Mouse (Mus musculus): Measurements from ENCODE around the gene Dop1b. TPM values are rescaled to one million over a fixed set of nuclear protein-coding genes. Genes with fewer than 3 reads are reported as not detected.
"Not testable (repeated sequence)": the region's sequence is repeated elsewhere in the genome, so short reads cannot be mapped to it uniquely, and the experiment has no call there.

The Dop1b gene
- total RNA-seq, 2 experiments from 2014 or later, result 27.6 to 34.0 TPM

- no peak for DNase-seq (ENCODE audit: low spot score in 2 of 2)
Observed at GRCm38 (mm10) chr16:93792981-93793630, 81.4 kb downstream of the Dop1b start.

DNA sequence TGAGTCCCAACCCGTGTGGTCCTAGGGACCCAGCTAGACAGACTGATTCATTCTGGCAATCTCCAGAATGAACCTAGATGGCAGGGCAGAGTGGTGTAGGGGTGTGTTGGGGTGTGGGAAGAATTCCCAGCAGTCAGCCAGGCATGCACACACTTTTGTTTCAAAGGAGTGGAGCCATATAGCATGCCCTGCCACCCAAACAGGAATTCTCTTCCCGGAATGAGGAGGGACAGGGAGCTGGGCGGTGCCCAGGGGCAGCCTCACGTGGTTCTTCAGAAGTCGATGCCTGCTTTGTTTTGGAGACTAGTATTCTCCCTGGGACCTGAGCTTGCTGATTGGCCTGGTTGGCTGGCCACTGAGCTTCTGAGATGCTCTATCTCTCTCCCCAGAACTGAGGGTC is 83.1 kb downstream of the Dop1b start:
- DNase-seq (ENCODE audit: low spot score in 2 of 2), result no peak

GRCm38 (mm10) chr16:93795391-93795790 is 83.7 kb downstream of the Dop1b start:
- DNase-seq (ENCODE audit: low spot score in 2 of 2), result no peak

DNA sequence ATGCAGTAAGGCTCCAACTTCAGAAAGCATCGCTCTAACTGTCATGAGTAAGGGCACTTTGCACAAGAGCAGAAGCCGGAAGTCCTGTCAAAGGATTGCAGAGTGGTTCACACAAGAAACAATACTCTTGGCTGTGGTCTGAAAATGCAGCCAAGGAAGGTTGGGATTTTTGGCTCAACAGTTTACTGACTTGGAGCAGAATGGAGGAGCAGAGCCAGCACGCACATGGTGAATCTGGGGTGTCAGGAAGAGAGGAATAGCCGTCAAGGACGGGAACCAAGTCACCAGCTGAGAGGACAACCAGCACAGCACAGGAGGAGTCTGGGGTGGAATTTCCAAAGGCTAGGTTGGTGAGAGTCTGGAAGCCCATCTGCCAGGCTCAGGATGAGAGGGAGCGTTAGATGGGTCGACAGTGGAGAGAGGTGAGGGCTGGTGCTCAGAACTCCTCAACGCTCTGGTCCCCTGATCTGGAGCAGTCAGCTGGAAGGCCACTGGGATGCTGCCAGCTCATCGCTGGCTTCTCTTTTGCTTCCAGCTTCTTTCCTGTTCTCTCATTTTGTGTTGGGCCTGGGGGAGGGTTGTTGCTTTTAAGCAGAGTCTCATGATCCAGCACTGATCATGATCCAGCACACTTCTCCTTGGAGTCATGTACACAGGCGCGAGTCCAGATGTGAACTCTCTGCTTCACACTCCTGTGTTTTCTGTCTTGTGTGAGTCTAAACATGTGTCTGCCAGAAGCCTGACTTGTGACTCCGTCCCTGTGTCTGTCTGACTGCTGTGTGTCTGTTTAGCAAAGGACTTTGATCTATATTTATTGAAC is 85.5 kb downstream of the Dop1b start:
- DNase-seq (ENCODE audit: low spot score in 2 of 2), result no peak

DNA sequence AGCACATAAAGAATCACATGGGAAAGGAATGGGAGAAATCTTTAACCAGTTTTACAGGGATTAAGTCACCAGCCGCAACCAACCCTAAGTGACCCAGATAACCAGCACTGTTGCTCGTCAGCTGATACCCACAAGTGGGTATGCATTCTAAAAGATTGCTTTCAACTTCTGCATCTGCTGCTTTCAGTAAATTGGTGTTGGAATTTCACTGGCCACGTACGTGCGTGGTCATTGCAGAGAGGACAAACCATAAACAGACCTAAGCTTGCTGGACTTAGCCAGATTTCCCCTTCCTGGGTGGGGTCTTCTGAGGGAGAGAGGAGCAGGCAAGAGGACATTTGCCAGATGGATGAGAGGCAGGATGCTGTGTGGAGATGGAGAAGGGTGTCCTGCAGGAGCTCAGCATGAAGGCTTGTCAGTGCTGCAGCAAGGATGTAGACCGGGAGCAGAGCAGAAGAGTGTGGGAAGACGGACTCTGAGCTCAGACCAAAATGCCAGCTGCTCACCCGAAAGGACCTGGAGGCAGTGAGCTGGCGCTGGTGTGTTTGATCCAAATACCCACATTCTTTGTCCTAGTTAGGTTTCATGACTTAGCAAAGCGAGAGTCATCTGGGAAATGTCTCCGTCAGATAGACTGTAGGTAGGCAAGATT is 86.3 kb downstream of the Dop1b start:
- no peak for DNase-seq (ENCODE audit: low spot score in 2 of 2)

DNA sequence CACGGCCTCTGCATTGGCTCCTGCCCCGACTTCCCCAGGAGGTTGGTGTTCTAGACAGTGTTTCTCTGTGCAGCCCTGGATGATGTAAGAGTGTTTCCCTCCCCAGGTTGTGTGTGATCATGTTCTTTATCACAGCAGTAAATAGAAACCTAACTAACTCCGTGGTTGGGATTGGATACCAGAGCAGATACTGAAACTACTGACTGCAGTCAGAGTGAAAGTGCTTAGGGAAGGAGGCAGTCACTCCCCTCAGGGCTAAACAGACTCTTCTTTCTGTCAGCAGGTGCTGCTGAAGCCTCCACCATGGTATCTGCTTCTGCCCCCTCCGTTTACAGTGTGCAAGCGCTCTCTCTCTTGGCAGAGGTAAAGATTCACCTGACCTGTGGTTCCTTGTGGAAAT is 86.9 kb downstream of the Dop1b start:
- no peak for DNase-seq (ENCODE audit: low spot score in 2 of 2)

- no peak for DNase-seq (ENCODE audit: low spot score in 2 of 2)
Observed at GRCm38 (mm10) chr16:93799071-93799470, 87.4 kb downstream of the Dop1b start.

- no peak for DNase-seq (ENCODE audit: low spot score in 2 of 2)
Observed at GRCm38 (mm10) chr16:93799936-93800335, 88.2 kb downstream of the Dop1b start.

DNA sequence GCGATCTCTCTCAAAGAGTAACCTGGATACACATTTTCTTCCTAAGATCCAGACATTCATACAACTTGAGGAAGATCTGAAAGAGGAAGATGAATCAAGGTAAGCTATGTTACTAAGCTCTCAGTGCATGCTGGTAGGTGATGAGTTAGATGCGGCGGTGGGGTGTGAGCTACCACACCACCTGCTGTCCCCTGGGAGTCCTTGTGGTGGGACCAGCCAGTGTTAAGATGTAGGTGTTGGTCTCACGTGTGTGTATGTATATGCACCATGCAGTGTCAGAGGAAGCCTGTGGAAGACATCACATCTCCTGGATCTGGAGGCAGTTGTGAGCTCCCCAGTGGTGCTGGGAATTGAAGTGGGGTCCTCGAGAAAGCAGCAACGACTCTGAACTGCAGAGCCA is 95.5 kb downstream of the Dop1b start:
- DNase-seq (ENCODE audit: low spot score in 2 of 2), result no peak

GRCm38 (mm10) chr16:93807961-93808554 is 96.4 kb downstream of the Dop1b start:
- DNase-seq (ENCODE audit: low spot score in 2 of 2), result no peak

- peak in 1 of 2 experiments; percentile 31 for DNase-seq (ENCODE audit: low spot score in 2 of 2)
Observed at GRCm38 (mm10) chr16:93815856-93816736, 104.4 kb downstream of the Dop1b start.

DNA sequence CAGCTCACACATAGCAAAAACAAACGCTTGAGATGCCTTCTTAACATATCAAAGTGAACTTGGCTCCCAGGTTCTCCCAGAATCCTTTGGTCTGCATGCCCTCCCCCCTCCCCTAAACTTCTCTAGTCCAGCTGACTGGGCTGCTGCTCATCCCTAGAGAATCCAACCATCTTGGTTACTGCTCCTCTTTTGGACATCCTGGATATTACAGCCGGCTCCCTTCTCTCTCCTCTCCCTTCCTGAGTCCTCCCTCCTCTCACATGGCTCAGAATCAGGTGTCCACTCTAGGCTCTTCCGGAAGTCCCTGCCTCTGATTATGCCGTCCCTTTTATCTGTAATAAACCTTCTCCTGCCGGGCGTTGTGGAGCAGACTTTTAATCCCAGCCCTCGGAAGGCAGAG is 105.2 kb downstream of the Dop1b start:
- no peak for DNase-seq (ENCODE audit: low spot score in 2 of 2)

GRCm38 (mm10) chr16:93817371-93817770 is 105.7 kb downstream of the Dop1b start:
- DNase-seq (ENCODE audit: low spot score in 2 of 2), result no peak

GRCm38 (mm10) chr16:93818691-93819324 is 107.1 kb downstream of the Dop1b start:
- DNase-seq (ENCODE audit: low spot score in 2 of 2), result no peak

DNA sequence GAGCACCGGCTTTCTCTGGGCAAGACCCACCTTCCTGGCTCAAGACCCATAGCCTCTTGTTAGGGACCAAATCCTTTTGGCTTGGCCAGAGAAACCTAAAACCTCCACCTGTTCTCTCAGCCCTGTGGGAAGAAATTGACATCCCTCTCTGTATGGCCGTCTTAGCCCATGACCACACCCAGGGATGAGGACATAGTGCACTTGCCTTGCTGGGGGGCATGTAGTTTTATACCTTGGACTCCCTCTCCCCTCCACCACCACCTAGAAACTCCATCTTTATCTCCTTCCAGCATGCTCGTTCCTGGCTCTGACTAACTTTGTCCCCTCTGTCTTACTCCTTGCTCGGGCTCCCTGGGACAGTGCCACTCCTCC is 107.6 kb downstream of the Dop1b start:
- no peak for DNase-seq (ENCODE audit: low spot score in 2 of 2)

DNA sequence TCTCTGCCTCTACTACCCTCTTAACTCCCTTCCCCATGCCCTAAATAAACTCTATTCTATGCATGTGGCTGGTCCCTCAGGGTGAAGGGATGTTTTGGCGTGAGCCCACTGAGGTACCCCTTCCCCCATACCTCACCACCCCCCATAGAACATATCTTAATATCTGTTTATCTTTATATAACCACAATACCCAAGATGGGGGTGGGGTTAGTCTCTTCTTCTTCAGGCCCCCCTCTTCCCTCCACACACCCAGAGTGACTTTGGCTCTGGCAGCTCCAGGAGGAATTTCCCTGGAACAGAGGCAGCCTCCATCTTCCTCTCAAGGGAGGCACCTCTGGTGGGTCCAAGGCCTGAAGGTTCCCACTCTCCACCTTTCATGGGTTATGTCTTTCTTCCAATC is 108.3 kb downstream of the Dop1b start:
- no peak for DNase-seq (ENCODE audit: low spot score in 2 of 2)

DNA sequence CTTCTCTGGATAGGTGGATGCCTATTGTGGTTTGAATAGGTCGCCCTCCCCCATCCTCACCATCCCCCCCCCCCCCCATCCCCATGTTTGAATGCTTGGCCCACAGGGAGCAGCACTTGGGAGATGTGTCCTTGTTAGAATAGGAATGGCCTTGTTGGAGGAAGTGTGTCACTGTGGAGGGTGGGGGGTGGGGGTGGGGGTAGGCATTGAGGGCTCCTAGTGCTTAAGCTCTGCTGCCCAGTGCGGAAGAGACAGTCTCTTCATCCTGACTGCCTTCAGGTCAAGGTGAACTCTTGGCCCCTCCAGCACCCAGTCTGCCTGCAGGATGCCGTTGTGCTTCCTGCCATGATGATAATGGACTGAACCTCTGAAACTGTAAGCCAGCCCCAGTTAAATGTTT is 110.0 kb downstream of the Dop1b start:
- DNase-seq (ENCODE audit: low spot score in 2 of 2), result no peak

- not testable (repeated sequence) for DNase-seq (ENCODE audit: low spot score in 2 of 2)
Observed at GRCm38 (mm10) chr16:93822433-93823225, 110.9 kb downstream of the Dop1b start.

DNA sequence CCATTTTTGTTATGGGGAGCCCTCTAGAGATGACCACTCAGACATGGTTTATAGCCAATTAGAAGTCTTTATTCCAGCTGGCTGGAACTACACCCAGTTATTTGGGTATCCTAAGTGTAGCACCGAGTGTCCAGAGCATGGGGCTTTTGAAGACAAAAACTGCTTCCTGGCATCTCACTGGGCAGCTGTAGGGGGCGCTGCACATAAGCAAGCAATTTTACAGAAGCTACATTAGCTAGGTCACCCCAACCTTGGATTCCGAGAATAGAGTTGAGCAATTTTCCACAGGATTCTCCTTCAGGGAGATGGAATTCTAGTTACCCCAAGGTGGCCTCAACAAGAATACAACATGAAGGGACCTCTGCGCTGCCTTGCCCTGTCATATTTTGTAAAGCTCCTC is 113.1 kb downstream of the Dop1b start:
- DNase-seq (ENCODE audit: low spot score in 2 of 2), result no peak

DNA sequence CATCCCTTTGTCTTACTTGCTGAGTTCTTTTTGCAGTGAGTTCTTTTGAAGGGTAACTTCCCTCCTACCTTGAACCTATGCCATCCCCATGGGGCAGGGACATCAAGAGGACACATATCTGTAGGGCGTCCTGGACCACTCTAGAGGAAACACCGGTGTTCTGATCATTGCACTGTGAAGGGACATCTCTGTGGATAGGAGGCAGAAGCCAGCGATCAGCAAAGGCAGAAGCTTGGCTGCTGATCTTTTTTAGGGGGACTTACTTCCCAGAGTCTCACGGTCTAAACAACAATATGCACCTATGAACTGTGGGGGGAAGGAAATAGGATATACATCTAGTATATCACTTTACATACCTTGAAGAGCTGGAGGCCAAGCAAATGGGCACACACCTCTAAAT is 113.8 kb downstream of the Dop1b start:
- no peak for DNase-seq (ENCODE audit: low spot score in 2 of 2)
